Mouse (Mus musculus): Measurements from ENCODE around the gene Peli3. TPM values are rescaled to one million over a fixed set of nuclear protein-coding genes. Genes with fewer than 3 reads are reported as not detected.
A peak's percentile ranks its signal among the peaks of the same experiment; 100 is the strongest.

The Peli3 gene
- total RNA-seq, 2 experiments from 2014 or later, result 0.60 to 0.96 TPM

- DNase-seq, result no peak
- intact Hi-C loops (cut with DNase I; ENCODE audit: low total_unique reads), result no loop called here
Measured at GRCm38 (mm10) chr19:4916827-4917226, 26.1 kb downstream of the Peli3 start.

GRCm38 (mm10) chr19:4915924-4916603 lies 26.9 kb downstream of the Peli3 start:
- no peak for DNase-seq
- intact Hi-C loops (cut with DNase I; ENCODE audit: low total_unique reads), result no loop called here

- no peak for DNase-seq
- intact Hi-C loops (cut with DNase I; ENCODE audit: low total_unique reads), result no loop called here
Measured at GRCm38 (mm10) chr19:4909376-4909775, 33.6 kb downstream of the Peli3 start.

GRCm38 (mm10) chr19:4908107-4908506 lies 34.8 kb downstream of the Peli3 start:
- intact Hi-C loops (cut with DNase I; ENCODE audit: low total_unique reads), result no loop called here

GRCm38 (mm10) chr19:4905979-4906794 lies 36.7 kb downstream of the Peli3 start, which contains the start of gene Bbs1:
TSS of gene Bbs1 (minus strand) at chr19:4906628.
- intact Hi-C loops (cut with DNase I; ENCODE audit: low total_unique reads), result no loop called here
- peak; percentile 80 for DNase-seq

More at GRCm38 (mm10) chr19:4908107-4908506, 34.8 kb downstream of the Peli3 start:
- no peak for DNase-seq

GRCm38 (mm10) chr19:4899888-4900287 lies 43.0 kb downstream of the Peli3 start:
- intact Hi-C loops (cut with DNase I; ENCODE audit: low total_unique reads), result no loop called here

GRCm38 (mm10) chr19:4898972-4899371 lies 44.0 kb downstream of the Peli3 start:
- no peak for DNase-seq
- intact Hi-C loops (cut with DNase I; ENCODE audit: low total_unique reads), result no loop called here

More at GRCm38 (mm10) chr19:4899888-4900287, 43.0 kb downstream of the Peli3 start:
- DNase-seq, result no peak

GRCm38 (mm10) chr19:4896780-4897520 lies 46.0 kb downstream of the Peli3 start:
- DNase-seq, result no peak
- intact Hi-C loops (cut with DNase I; ENCODE audit: low total_unique reads), result no loop called here

GRCm38 (mm10) chr19:4891798-4892197 lies 51.1 kb downstream of the Peli3 start:
- intact Hi-C loops (cut with DNase I; ENCODE audit: low total_unique reads), result no loop called here

GRCm38 (mm10) chr19:4889791-4890190 lies 53.1 kb downstream of the Peli3 start:
- intact Hi-C loops (cut with DNase I; ENCODE audit: low total_unique reads), result no loop called here
- no peak for DNase-seq

More at GRCm38 (mm10) chr19:4891798-4892197, 51.1 kb downstream of the Peli3 start:
- DNase-seq, result no peak

GRCm38 (mm10) chr19:4883961-4884360 lies 59.0 kb downstream of the Peli3 start:
- intact Hi-C loops (cut with DNase I; ENCODE audit: low total_unique reads), result no loop called here
- no peak for DNase-seq

Other genes with a start within 250 kb of the Peli3 start
- gene Gm960, start 244.5 kb downstream of the Peli3 start, total RNA-seq (2021), result under 1 TPM; 0.12 to 0.71 TPM
- gene Sptbn2, start 232.0 kb downstream of the Peli3 start, total RNA-seq (2021), result under 1 TPM; 0.23 to 0.40 TPM
- 1 to 10 TPM; 2.5 to 3.4 TPM for gene Rbm4b, start 186.6 kb downstream of the Peli3 start, total RNA-seq (2021)
- gene Rbm4, start 149.2 kb downstream of the Peli3 start, total RNA-seq (2021), result 10 to 100 TPM; 32.3 to 36.9 TPM
- gene Gm21992, start 131.5 kb downstream of the Peli3 start, total RNA-seq (2021), result 10 to 100 TPM in 1 of 2 experiments, 1 to 10 TPM in 1; 9.0 to 11.9 TPM
- gene Rbm14, start 131.5 kb downstream of the Peli3 start, total RNA-seq (2021), result 10 to 100 TPM; 13.6 to 13.9 TPM
- gene Ccs, start 103.8 kb downstream of the Peli3 start, total RNA-seq (2021), result 10 to 100 TPM; 31.4 to 34.1 TPM
- not detected for gene Ccdc87, start 103.8 kb downstream of the Peli3 start, total RNA-seq (2021)
- 10 to 100 TPM; 29.5 to 38.2 TPM for gene Ctsf, start 88.0 kb downstream of the Peli3 start, total RNA-seq (2021)
- 1,000 to 10,000 TPM; 5,946 to 6,289 TPM for gene Actn3, start 65.2 kb downstream of the Peli3 start, total RNA-seq (2021)
- 1 to 10 TPM; 3.3 to 3.7 TPM for gene Zdhhc24, start 64.5 kb downstream of the Peli3 start, total RNA-seq (2021)
- 1 to 10 TPM; 3.0 to 3.1 TPM for gene Bbs1, start 36.5 kb downstream of the Peli3 start, total RNA-seq (2021)
- gene Dpp3, start 14.8 kb downstream of the Peli3 start, total RNA-seq (2021), result 10 to 100 TPM; 25.8 to 28.4 TPM
- 10 to 100 TPM; 51.5 to 52.3 TPM for gene Mrpl11, start 19.0 kb upstream of the Peli3 start, total RNA-seq (2021)
- gene Npas4, start 47.2 kb upstream of the Peli3 start, total RNA-seq (2021), result not detected
- 1 to 10 TPM; 4.9 to 6.5 TPM for gene Slc29a2, start 80.7 kb upstream of the Peli3 start, total RNA-seq (2021)
- gene B4gat1, start 95.7 kb upstream of the Peli3 start, total RNA-seq (2021), result 10 to 100 TPM; 20.4 to 23.7 TPM
- gene AC124502.3, start 95.8 kb upstream of the Peli3 start, total RNA-seq (2021), result under 1 TPM; 0.43 to 0.89 TPM
- gene Brms1, start 98.2 kb upstream of the Peli3 start, total RNA-seq (2021), result 10 to 100 TPM; 11.1 to 11.3 TPM
- 1 to 10 TPM in 1 of 2 experiments, under 1 TPM in 1; 0.55 to 1.1 TPM for gene Rin1, start 107.4 kb upstream of the Peli3 start, total RNA-seq (2021)
- gene Cd248, start 125.0 kb upstream of the Peli3 start, total RNA-seq (2021), result 10 to 100 TPM; 23.8 to 43.2 TPM
- gene Tmem151a, start 142.4 kb upstream of the Peli3 start, total RNA-seq (2021), result under 1 TPM; 0.16 to 0.69 TPM
- gene Yif1a, start 145.4 kb upstream of the Peli3 start, total RNA-seq (2021), result 10 to 100 TPM; 43.8 to 47.3 TPM
- gene Cnih2, start 155.4 kb upstream of the Peli3 start, total RNA-seq (2021), result under 1 TPM; 0.14 to 0.40 TPM
- gene Rab1b, start 163.9 kb upstream of the Peli3 start, total RNA-seq (2021), result 100 to 1,000 TPM; 113 to 119 TPM
- 10 to 100 TPM; 32.1 to 34.3 TPM for gene Klc2, start 175.4 kb upstream of the Peli3 start, total RNA-seq (2021)

Measured in gastrocnemius, postnatal 14 days (tissue).